Mouse (Mus musculus) bone marrow, adult 2 months (tissue): ENCODE measurements at regions not wholly inside any gene's neighbourhood (a gene's known extent, or its start where the extent isn't known, plus 50 kb on each side); places are given as distances from the start of the nearest gene placed in this dataset.

Source experiments
- CTCF ChIP-seq: fragments of 200-500 bp; IDR thresholded peaks from 2 replicates; pipeline ENCODE4 v1.5.1; 2011; ENCODE audit warnings: low read length, control low read depth; ENCODE audit not compliant: control insufficient read depth, insufficient read depth
- POLR2A ChIP-seq: fragments of 200-500 bp; IDR thresholded peaks from 2 replicates; pipeline ENCODE4 v1.6.1; 2011; ENCODE audit warnings: low read depth, mild to moderate bottlenecking, control low read depth, low read length, borderline replicate concordance; ENCODE audit not compliant: control insufficient read depth

GRCm38 (mm10) chr7:73317574-73317973 is 57.7 kb upstream of the Rgma start:
- TF ChIP-seq POLR2A (no peak), CTCF (no peak)
